Mouse (Mus musculus): ENCODE data around the gene Fbln5.

Gene Fbln5

GRCm38 (mm10) chr12:101763065-101763464 is 55.8 kb downstream of the Fbln5 start:
- no peak for DNase-seq (ENCODE audit: low read depth, low spot score)

- DNase-seq (ENCODE audit: low read depth, low spot score) = no peak
Measured at GRCm38 (mm10) chr12:101762054-101762453, 56.8 kb downstream of the Fbln5 start.

GRCm38 (mm10) chr12:101759440-101760045 is 59.3 kb downstream of the Fbln5 start:
- DNase-seq (ENCODE audit: low read depth, low spot score) = no peak

GRCm38 (mm10) chr12:101758698-101759097 is 60.2 kb downstream of the Fbln5 start:
- DNase-seq (ENCODE audit: low read depth, low spot score) = no peak

- DNase-seq (ENCODE audit: low read depth, low spot score) = no peak
Measured at GRCm38 (mm10) chr12:101742375-101742774, 76.5 kb downstream of the Fbln5 start.

GRCm38 (mm10) chr12:101740486-101740885 is 78.4 kb downstream of the Fbln5 start:
- no peak for DNase-seq (ENCODE audit: low read depth, low spot score)

- DNase-seq (ENCODE audit: low read depth, low spot score) = no peak
Measured at GRCm38 (mm10) chr12:101740045-101740444, 78.8 kb downstream of the Fbln5 start.

DNA sequence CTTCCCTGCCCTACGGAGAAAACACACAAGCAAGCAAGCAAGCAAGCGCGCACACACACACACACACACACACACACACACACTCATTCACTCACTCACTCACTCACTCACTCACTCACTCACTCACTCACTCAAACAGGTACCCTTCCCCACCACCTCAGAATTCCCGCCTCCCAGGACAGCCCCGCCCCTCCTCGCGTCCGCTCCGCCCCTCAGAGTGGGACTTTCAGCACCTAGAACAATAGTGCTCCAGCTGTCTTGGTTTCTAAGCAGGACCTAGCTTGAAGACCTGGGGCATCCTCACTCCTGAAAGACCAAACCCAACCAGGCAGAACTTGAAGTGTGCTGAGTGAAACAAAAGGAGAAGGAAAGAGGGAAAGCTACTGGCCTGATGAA is 100.1 kb downstream of the Fbln5 start:
- DNase-seq (ENCODE audit: low read depth, low spot score) = no peak

DNA sequence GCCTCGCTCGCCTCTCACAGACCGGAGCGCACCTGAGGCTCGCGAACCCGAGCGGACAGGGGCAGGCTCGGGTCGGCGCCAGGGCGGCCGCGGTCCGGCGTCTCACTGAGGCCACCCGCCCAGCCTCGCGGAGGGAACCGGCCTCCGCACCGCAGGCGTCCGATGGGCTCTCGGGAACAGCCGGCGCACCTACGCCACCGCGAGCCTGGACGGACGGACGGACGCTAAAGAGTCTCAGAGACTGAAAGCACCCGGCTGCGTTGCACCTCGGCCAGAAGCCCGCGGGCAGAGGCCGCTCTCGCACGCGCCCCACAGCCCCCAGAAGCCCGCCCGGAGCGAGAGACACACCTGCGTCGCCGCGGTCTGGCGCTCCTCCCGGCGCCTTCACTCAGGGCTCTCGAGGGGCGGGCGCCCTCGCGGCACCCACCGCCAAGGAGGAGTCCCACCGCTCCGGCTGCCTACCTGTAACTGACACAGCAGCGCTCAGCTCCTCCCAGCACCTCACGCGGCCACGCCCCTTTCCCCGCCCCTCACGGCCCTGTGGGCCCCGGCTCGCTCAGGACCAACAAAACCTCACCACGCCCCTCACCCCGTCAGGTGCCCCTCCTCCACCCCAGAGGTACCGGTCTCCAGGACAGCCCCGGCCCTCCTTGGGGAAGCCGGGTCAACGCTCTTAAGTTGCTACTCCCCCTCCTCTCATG is 100.7 kb downstream of the Fbln5 start, which contains the start of gene Tc2n:
Gene Tc2n, minus strand, starts transcription at position 470 of the 701 bp plus-strand sequence.
- DNase-seq (ENCODE audit: low read depth, low spot score) = peak; percentile 29

- no peak for DNase-seq (ENCODE audit: low read depth, low spot score)
Measured at GRCm38 (mm10) chr12:101699176-101699575, 119.7 kb downstream of the Fbln5 start.
